Mouse (Mus musculus): ENCODE data around the gene Zfr2. TPM values are rescaled to one million over a fixed set of nuclear protein-coding genes. Genes with fewer than 3 reads are reported as not detected.

Zfr2 gene
- total and polyA plus RNA-seq, 3 experiments, result 0.81 to 1.4 TPM; not detected in 1

GRCm38 (mm10) chr10:81299585-81300351, 66.8 kb downstream of the Zfr2 start:
- no peak for TF ChIP-seq MEF2A (IDR thresholded peaks at IDR 0.05; ENCODE audit: extremely low read depth, insufficient replicate concordance, low read depth, low read length, poor library complexity, severe bottlenecking)
- Histone ChIP-seq H3K9me3 (replicated peaks; ENCODE audit: insufficient read depth, low read length) (no peaks in the 10 kb centered on the region), H3K4me3 (ENCODE audit: control insufficient read depth in 1 of 2, insufficient read depth in 1 of 2, low read depth in 2 of 2, low read length in 2 of 2) (no peak overlapping the region), H3K9ac (ENCODE audit: control insufficient read depth, low read depth, low read length, poor library complexity, severe bottlenecking) (no peak overlapping the region), H3K4me1 (ENCODE audit: control insufficient read depth in 1 of 2, insufficient read depth in 2 of 2, low read length in 2 of 2) (peaks cover 1 to 10% of the 10 kb centered on the region in 2 experiments; a peak in 3 of 4 replicates), H3K36me3 (ENCODE audit: control insufficient read depth in 1 of 2, insufficient read depth in 2 of 2, low read length in 2 of 2) (peaks cover 0 to 1% of the 10 kb centered on the region in 2 experiments; a peak in 1 of 4 replicates), H3K27ac (ENCODE audit: control insufficient read depth, low read depth, low read length) (no peak overlapping the region), H3K27me3 (ENCODE audit: control insufficient read depth in 1 of 2, insufficient read depth in 2 of 2, low read length in 2 of 2) (no peaks in the 10 kb centered on the region), H3K79me2 (ENCODE audit: control insufficient read depth, insufficient read depth, low read length, poor library complexity) (peaks cover 61% of the 10 kb centered on the region)
- no peak for DNase-seq (ENCODE audit: low read depth, low spot score)

DNA sequence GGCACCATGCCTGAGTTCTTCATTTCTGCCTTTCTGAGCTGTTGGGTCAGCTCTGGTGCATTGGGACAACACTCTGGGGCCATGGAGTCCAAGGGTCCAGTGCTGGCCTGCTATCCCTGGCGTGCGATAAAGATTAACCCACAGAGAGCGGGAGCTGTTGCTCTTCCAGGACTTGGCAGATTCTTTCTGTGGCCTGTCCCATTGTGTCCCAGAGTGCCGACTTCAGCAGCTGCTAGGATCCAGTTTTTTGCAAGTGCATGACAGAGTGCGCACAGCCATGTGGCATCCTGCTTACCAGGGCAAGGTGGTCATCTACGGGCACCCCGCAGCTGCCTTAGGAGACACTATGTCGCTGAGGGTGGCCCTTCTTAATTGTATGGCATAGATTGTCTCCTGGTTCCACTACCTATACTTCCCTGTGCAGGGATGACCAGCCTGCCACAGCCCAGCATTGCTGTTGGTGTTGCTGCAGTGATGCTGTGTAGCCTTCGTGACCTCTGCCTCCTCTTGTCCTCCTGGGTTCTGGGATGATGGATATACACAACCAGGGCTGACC, 67.5 kb downstream of the Zfr2 start:
- H3K9ac ChIP-seq (ENCODE audit: control insufficient read depth, low read depth, low read length, poor library complexity, severe bottlenecking), result no peak overlapping the region
- no peak for DNase-seq (ENCODE audit: low read depth, low spot score)
- H3K79me2 ChIP-seq (ENCODE audit: control insufficient read depth, insufficient read depth, low read length, poor library complexity), result peaks cover 54% of the 10 kb centered on the region
- H3K4me1 ChIP-seq (ENCODE audit: control insufficient read depth in 1 of 2, insufficient read depth in 2 of 2, low read length in 2 of 2), result peaks cover 0 to 4% of the 10 kb centered on the region in 2 experiments; a peak in 1 of 4 replicates
- no peak overlapping the region for H3K4me3 ChIP-seq (ENCODE audit: control insufficient read depth in 1 of 2, insufficient read depth in 1 of 2, low read depth in 2 of 2, low read length in 2 of 2)
- no peaks in the 10 kb centered on the region for H3K9me3 ChIP-seq (replicated peaks; ENCODE audit: insufficient read depth, low read length)
- H3K36me3 ChIP-seq (ENCODE audit: control insufficient read depth in 1 of 2, insufficient read depth in 2 of 2, low read length in 2 of 2), result no peaks in the 10 kb centered on the region
- no peak for TF ChIP-seq MXI1 (IDR thresholded peaks at IDR 0.05; ENCODE audit: low read depth, low read length)
- TF ChIP-seq TBP (IDR thresholded peaks at IDR 0.05; ENCODE audit: low read depth, low read length), result no peak
- TF ChIP-seq ZC3H11A (IDR thresholded peaks at IDR 0.05; ENCODE audit: low read depth, low read length), result no peak
- no peak for TF ChIP-seq MYC (IDR thresholded peaks at IDR 0.05; ENCODE audit: low read depth, low read length)
- no peaks in the 10 kb centered on the region for H3K27me3 ChIP-seq (ENCODE audit: control insufficient read depth in 1 of 2, insufficient read depth in 2 of 2, low read length in 2 of 2)
- no peak overlapping the region for H3K27ac ChIP-seq (ENCODE audit: control insufficient read depth, low read depth, low read length)

DNA sequence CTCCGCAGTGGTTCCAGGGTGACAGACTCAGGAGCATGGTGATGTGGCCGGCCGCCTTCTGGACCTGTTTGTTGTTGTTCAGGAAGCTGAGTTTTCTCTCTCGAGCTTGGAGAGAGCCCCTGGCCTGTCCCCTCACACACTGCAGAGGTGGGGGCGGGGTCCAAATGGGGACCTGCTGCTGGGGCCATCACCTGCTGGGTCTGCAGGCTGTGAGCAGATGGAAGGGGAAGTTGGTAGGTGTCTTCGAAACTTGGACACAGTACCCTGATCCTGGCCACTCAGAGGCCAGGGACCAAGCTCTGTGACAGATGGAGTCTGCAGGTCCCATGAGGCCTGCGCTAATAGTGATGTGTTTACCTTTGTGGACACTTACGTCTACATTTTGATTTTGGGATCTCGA, 68.4 kb downstream of the Zfr2 start:
- Histone ChIP-seq H3K4me1 (ENCODE audit: control insufficient read depth in 1 of 2, insufficient read depth in 2 of 2, low read length in 2 of 2) (peaks cover 0 to 3% of the 10 kb centered on the region in 2 experiments; a peak in 1 of 4 replicates), H3K27me3 (ENCODE audit: control insufficient read depth in 1 of 2, insufficient read depth in 2 of 2, low read length in 2 of 2) (no peaks in the 10 kb centered on the region), H3K79me2 (ENCODE audit: control insufficient read depth, insufficient read depth, low read length, poor library complexity) (peaks cover 45% of the 10 kb centered on the region), H3K4me3 (ENCODE audit: control insufficient read depth in 1 of 2, insufficient read depth in 1 of 2, low read depth in 2 of 2, low read length in 2 of 2) (no peak overlapping the region), H3K9me3 (replicated peaks; ENCODE audit: insufficient read depth, low read length) (no peaks in the 10 kb centered on the region), H3K27ac (ENCODE audit: control insufficient read depth, low read depth, low read length) (no peak overlapping the region), H3K9ac (ENCODE audit: control insufficient read depth, low read depth, low read length, poor library complexity, severe bottlenecking) (no peak overlapping the region), H3K36me3 (ENCODE audit: control insufficient read depth in 1 of 2, insufficient read depth in 2 of 2, low read length in 2 of 2) (no peaks in the 10 kb centered on the region)
- no peak for TF ChIP-seq BHLHE40 (IDR thresholded peaks at IDR 0.05; ENCODE audit: borderline replicate concordance, low read depth, low read length)
- no peak for TF ChIP-seq TBP (IDR thresholded peaks at IDR 0.05; ENCODE audit: low read depth, low read length)
- no peak for TF ChIP-seq MXI1 (IDR thresholded peaks at IDR 0.05; ENCODE audit: low read depth, low read length)
- TF ChIP-seq NELFE (IDR thresholded peaks at IDR 0.05; ENCODE audit: low read depth, low read length), result no peak
- no peak for TF ChIP-seq POLR2A (IDR thresholded peaks at IDR 0.05; ENCODE audit: control insufficient read depth in 1 of 2, insufficient read depth in 1 of 2, low read depth in 1 of 2, low read length in 2 of 2, poor library complexity in 1 of 2)
- no peak for TF ChIP-seq MYB (IDR thresholded peaks at IDR 0.05; ENCODE audit: low read depth, low read length)
- no peak for TF ChIP-seq GABPA (IDR thresholded peaks at IDR 0.05; ENCODE audit: low read depth, low read length)
- no peak for TF ChIP-seq POLR2AphosphoS2 (IDR thresholded peaks at IDR 0.05; ENCODE audit: low read length)
- TF ChIP-seq ELF1 (IDR thresholded peaks at IDR 0.05; ENCODE audit: low read depth, low read length), result no peak
- TF ChIP-seq HCFC1 (IDR thresholded peaks at IDR 0.05; ENCODE audit: low read depth, low read length), result no peak
- no peak for TF ChIP-seq MAZ (IDR thresholded peaks at IDR 0.05; ENCODE audit: low read depth, low read length)
- no peak for DNase-seq (ENCODE audit: low read depth, low spot score)

All from MEL (cell line).